Mouse (Mus musculus) CH12.LX (cell line): ENCODE results near the gene Sphk2. TPM values are rescaled to one million over a fixed set of nuclear protein-coding genes. Genes with fewer than 3 reads are reported as not detected.

Experiments
- DNase-seq: peaks from one replicate; pipeline ENCODE4 v3.0.0-alpha.2; 2013; ENCODE audit errors: extremely low read depth
- H3K27ac ChIP-seq: 2 replicates; pipeline ENCODE4 v1.5.1; 2012; ENCODE audit warnings: low read depth, mild to moderate bottlenecking, control low read depth, moderate library complexity; ENCODE audit not compliant: insufficient read depth
- H3K27me3 ChIP-seq: replicated peaks from 2 replicates; pipeline ENCODE3; 2012; ENCODE audit warnings: inconsistent platforms
- H3K36me3 ChIP-seq, 2 experiments: replicated peaks in 1 of 2; 2 replicates each; pipeline versions ENCODE3 to v1.6.1; 2012; ENCODE audit warnings: inconsistent platforms in 1 of 2, low read length in 1 of 2, mild to moderate bottlenecking in 1 of 2, mixed read lengths in 1 of 2, moderate library complexity in 1 of 2; ENCODE audit not compliant: control insufficient read depth in 1 of 2, insufficient read depth in 1 of 2
- H3K4me1 ChIP-seq, 2 experiments: 2 replicates each; pipeline ENCODE4 v1.6.1; 2012; ENCODE audit warnings: inconsistent platforms in 1 of 2, moderate library complexity in 1 of 2; ENCODE audit not compliant: insufficient read depth in 2 of 2, control insufficient read depth in 1 of 2
- H3K4me2 ChIP-seq: 2 replicates; pipeline ENCODE4 v1.6.1; 2012; ENCODE audit warnings: low read depth, mild to moderate bottlenecking, control low read depth; ENCODE audit not compliant: poor library complexity, insufficient read depth, severe bottlenecking
- H3K4me3 ChIP-seq, 3 experiments: fragments of 150-350 bp in 1 of 3; sonication (generic) in 1 of 3; replicated peaks in 1 of 3; 2 replicates each; pipeline versions ENCODE3 to v1.5.1; 2011 to 2012; ENCODE audit warnings: low read depth in 2 of 3, low read length in 2 of 3, mild to moderate bottlenecking in 2 of 3, moderate library complexity in 2 of 3, control low read depth in 1 of 3, improper control_type of control experiment in 1 of 3, inconsistent platforms in 1 of 3, mixed read lengths in 1 of 3; ENCODE audit not compliant: poor library complexity in 1 of 3
- H3K79me2 ChIP-seq: replicated peaks from 2 replicates; pipeline ENCODE4 v1.6.1; 2012; ENCODE audit warnings: mild to moderate bottlenecking, moderate library complexity; ENCODE audit not compliant: control insufficient read depth, poor library complexity, insufficient read depth, severe bottlenecking; ENCODE audit errors: extremely low read depth
- H3K9ac ChIP-seq: 2 replicates; pipeline ENCODE4 v1.6.1; 2012; ENCODE audit warnings: low read depth, mild to moderate bottlenecking, control low read depth, moderate library complexity; ENCODE audit not compliant: insufficient read depth
- H3K9me3 ChIP-seq: replicated peaks from 2 replicates; pipeline ENCODE3; 2012; ENCODE audit warnings: low read length, inconsistent platforms, mixed read lengths
- CTCF ChIP-seq, 2 experiments: IDR thresholded peaks in 1 of 2; conservative IDR thresholded peaks in 1 of 2; 2 replicates each; pipeline ENCODE4 v1.5.1; 2011 to 2012; ENCODE audit warnings: low read depth in 2 of 2, low read length in 2 of 2, improper control_type of control experiment in 1 of 2, inconsistent platforms in 1 of 2, mild to moderate bottlenecking in 1 of 2, moderate library complexity in 1 of 2
- E2F4 ChIP-seq: IDR thresholded peaks from 2 replicates; pipeline ENCODE4 v1.6.1; 2011; ENCODE audit warnings: low read depth, low read length, improper control_type of control experiment; ENCODE audit not compliant: insufficient replicate concordance
- MAZ ChIP-seq: IDR thresholded peaks from 2 replicates; pipeline ENCODE4 v1.6.1; 2012; ENCODE audit warnings: low read depth, mild to moderate bottlenecking, inconsistent platforms, low read length, improper control_type of control experiment, moderate library complexity
- MYC ChIP-seq: IDR thresholded peaks from 2 replicates; pipeline ENCODE4 v1.6.1; 2011; ENCODE audit warnings: low read depth, mild to moderate bottlenecking, improper control_type of control experiment, low read length
- NELFE ChIP-seq: IDR thresholded peaks from 2 replicates; pipeline ENCODE4 v1.6.1; 2011; ENCODE audit warnings: low read depth, low read length, improper control_type of control experiment
- PAX5 ChIP-seq: IDR thresholded peaks from 2 replicates; pipeline ENCODE4 v1.6.1; 2012; ENCODE audit warnings: low read length, inconsistent platforms, mixed read lengths
- POLR2A ChIP-seq: IDR thresholded peaks from 2 replicates; pipeline ENCODE4 v1.6.1; 2011; ENCODE audit warnings: low read depth, mild to moderate bottlenecking, improper control_type of control experiment, low read length
- POLR2AphosphoS2 ChIP-seq: IDR thresholded peaks from 2 replicates; pipeline ENCODE4 v1.6.1; 2011; ENCODE audit warnings: low read depth, low read length, improper control_type of control experiment
- RCOR1 ChIP-seq: conservative IDR thresholded peaks from 2 replicates; pipeline ENCODE4 v1.6.1; 2012; ENCODE audit warnings: low read depth, mild to moderate bottlenecking, inconsistent platforms, low read length, improper control_type of control experiment
- SIN3A ChIP-seq: IDR thresholded peaks from 2 replicates; pipeline ENCODE4 v1.6.1; 2012; ENCODE audit warnings: low read length, improper control_type of control experiment, inconsistent platforms
- USF2 ChIP-seq: conservative IDR thresholded peaks from 2 replicates; pipeline ENCODE4 v1.6.1; 2011; ENCODE audit warnings: low read depth, low read length, improper control_type of control experiment
- ZC3H11A ChIP-seq: IDR thresholded peaks from 2 replicates; pipeline ENCODE4 v1.6.1; 2012; ENCODE audit warnings: low read depth, mild to moderate bottlenecking, inconsistent platforms, low read length, improper control_type of control experiment
- dilution Hi-C: fragments of 300-500 bp; cut with MboI; formaldehyde crosslinking; loops from 2 replicates; pipeline ENCODE4 v1.14.3; 2020; ENCODE audit warnings: low sequenced_read_pairs; ENCODE audit not compliant: extremely low pct_unique_long_range_greater_than_20kb, extremely low pct_ligation_motif_present
- in situ Hi-C: fragments of 300-500 bp; cut with MboI; formaldehyde crosslinking; loops from 3 replicates; pipeline ENCODE4 v1.14.3; 2019; ENCODE audit warnings: low sequenced_read_pairs, low pct_ligation_motif_present, low pct_unique_long_range_greater_than_20kb, mixed read lengths
- polyA plus RNA-seq: library from polyadenylated mRNA; unstranded; fragments of >175 nt; gene quantifications from 2 replicates; pipeline ENCODE4 v1.2.1, GENCODE M21; 2012; ENCODE audit warnings: low read depth; ENCODE audit not compliant: insufficient read length
- total RNA-seq, 2 experiments: library from RNA; depleted of rRNA; stranded (reverse); fragments of 300-350 nt in 1 of 2; fragments of >200 nt in 1 of 2; gene quantifications; 2 replicates each; pipeline ENCODE4 v1.2.3; 2012 to 2014

The Sphk2 gene
- total and polyA plus RNA-seq, 3 experiments = 9.4 to 22.4 (median 16.6) TPM

DNA sequence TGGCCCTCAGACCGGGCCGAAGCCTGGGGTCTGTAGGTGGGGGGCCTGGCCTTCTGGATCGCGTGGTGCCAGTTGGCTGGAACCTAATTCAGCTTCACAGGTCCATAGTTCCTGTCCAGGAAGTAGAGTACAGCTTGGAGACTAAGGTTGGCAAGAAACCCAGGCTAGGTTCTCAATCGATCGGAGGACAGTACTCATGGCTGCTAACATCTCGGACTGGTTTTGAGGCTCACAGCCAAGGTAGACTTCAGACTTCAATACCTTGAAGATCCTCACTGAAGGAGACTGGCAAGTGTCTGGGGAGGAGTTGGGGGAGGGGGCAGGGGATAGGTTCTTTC, 3.4 kb upstream of the Sphk2 start:
- Histone ChIP-seq H3K4me1 (peaks cover 7 to 26% of the 10 kb centered on the region in 2 experiments; a peak in 3 of 4 replicates), H3K36me3 (peaks cover 70 to 79% of the 10 kb centered on the region in 2 experiments), H3K27ac (no peak overlapping the region), H3K4me2 (no peak overlapping the region), H3K9ac (no peak overlapping the region), H3K27me3 (no peaks in the 10 kb centered on the region), H3K79me2 (peaks cover 31% of the 10 kb centered on the region), H3K4me3 (no peak overlapping the region), H3K9me3 (no peaks in the 10 kb centered on the region)
- no peak for DNase-seq
- dilution Hi-C loops (no loop called here), in situ Hi-C loops (no loop called here)
- TF ChIP-seq PAX5 (no peak), RCOR1 (no peak), ZC3H11A (no peak), POLR2AphosphoS2 (peak; percentile 80), E2F4 (no peak), MAZ (no peak), MYC (no peak), SIN3A (no peak)

- in situ Hi-C loops (no loop called here), dilution Hi-C loops (no loop called here)
- H3K4me3 ChIP-seq = peak within 1 kb of the TSS in 1 of 3 experiments; percentile 100
- H3K9ac ChIP-seq = 0 out of 2 replicates have a peak within 1 kb of the TSS, but pooled peaks have one; percentile 98
- peaks cover 65 to 76% of the 10 kb centered on the region in 2 experiments for H3K36me3 ChIP-seq
- H3K4me1 ChIP-seq = peaks cover 7 to 32% of the 10 kb centered on the region in 2 experiments; a peak in 3 of 4 replicates
- peak within 1 kb of the TSS; percentile 39; the same call in 1 of the 2 replicates for H3K4me2 ChIP-seq
- H3K27me3 ChIP-seq = no peaks in the 10 kb centered on the region
- H3K9me3 ChIP-seq = no peaks in the 10 kb centered on the region
- TF ChIP-seq CTCF (conservative IDR thresholded peaks at IDR 0.05 in 1 of 2, IDR thresholded peaks at IDR 0.05 in 1 of 2; ENCODE audit: low read depth in 2 of 2, low read length in 2 of 2) (peak in 1 of 2 experiments; percentile 26; a peak in 2 of 4 replicates), USF2 (no peak), POLR2A (no peak; the same call in 1 of the 2 replicates), NELFE (0 out of 2 replicates have a peak, but pooled peaks have one; percentile 16)
- 0 out of 2 replicates have a peak within 1 kb of the TSS, but pooled peaks have one; percentile 4 for H3K27ac ChIP-seq
- peaks cover 35% of the 10 kb centered on the region for H3K79me2 ChIP-seq
- DNase-seq = no peak
These were observed 2.8 kb upstream of the Sphk2 start, which contains the start of gene Fam83e for GRCm38 (mm10) chr7:45720413-45721233. Gene Fam83e (plus strand): TSS chr7:45721212.
